Comparison of ENCODE assay signal across 8 mouse cellular contexts in genomic region chr14:34616821-34617220, GRCm38 (mm10). TPM values are rescaled to one million over a fixed set of nuclear protein-coding genes. Genes with fewer than 3 reads are reported as not detected.
DNase-seq lines count a peak whose midpoint lies in the region; ATAC-seq and TF ChIP-seq lines count a peak whose summit lies in the region.

No protein-coding gene starts in this region.

- in situ Hi-C loops in Patski (cut with MboI; ENCODE audit: low pct_unique_long_range_greater_than_20kb) = no loop called here

- H3K36me3 ChIP-seq in hindbrain, embryonic 14.5 days (replicated peaks; ENCODE audit: control insufficient read depth, insufficient read depth) = no peaks in the 10 kb centered on the region

- peak; percentile 94 for TF ChIP-seq CTCF in Patski (IDR thresholded peaks at IDR 0.05)

- no peak overlapping the region for H3K27ac ChIP-seq in hindbrain, embryonic 14.5 days

- ATAC-seq in Patski = peak; percentile 91
- ATAC-seq in hindbrain, embryonic 14.5 days (ENCODE audit: low FRiP score) = peak; percentile 79

- no peak for DNase-seq in Patski (ENCODE audit: low read depth, low spot score)
- peak; percentile 93 to 94 for DNase-seq in cerebellum, postnatal 10 days
- peak; percentile 71 to 77 for DNase-seq in frontal cortex, postnatal 25 days (ENCODE audit: low spot score in 2 of 2)
- peak; percentile 89 for DNase-seq in hindbrain, embryonic 14.5 days (ENCODE audit: low spot score)
- DNase-seq in layer of hippocampus, postnatal 14 days (ENCODE audit: low spot score in 2 of 2) = peak; percentile 74 to 87
- peak; percentile 88 for DNase-seq in lung, postnatal 14 days
- DNase-seq in retina, embryonic 14.5 days (ENCODE audit: low spot score) = peak; percentile 95
- peak; percentile 93 for DNase-seq in thymus, postnatal 25 days

- CTCF ChIA-PET in Patski (lab: Charles Lee) = interaction anchor here (0.7 to 3.5 kb wide), 8 partner anchors 13 to 161 kb away, joined by 3 to 25 read pairs (median 6); no protein-coding TSS in a partner anchor

- H3K4me2 ChIP-seq in hindbrain, embryonic 14.5 days (replicated peaks) = no peak overlapping the region

- H3K9me3 ChIP-seq in hindbrain, embryonic 14.5 days (ENCODE audit: control insufficient read depth, low read length) = no peaks in the 10 kb centered on the region

- H3K4me3 ChIP-seq in hindbrain, embryonic 14.5 days (replicated peaks; ENCODE audit: low read length) = no peak overlapping the region

- WGBS in hindbrain, embryonic 14.5 days = 3% methylated on average over 8 of the region's 8 CpGs

- no peaks in the 10 kb centered on the region for H3K27me3 ChIP-seq in Patski
- peaks cover 16% of the 10 kb centered on the region; the same call in 1 of the 2 replicates for H3K27me3 ChIP-seq in hindbrain, embryonic 14.5 days (ENCODE audit: control insufficient read depth, insufficient read depth, low read length)

- H3K9ac ChIP-seq in hindbrain, embryonic 14.5 days = no peak overlapping the region

- POLR2A ChIA-PET in Patski (lab: Charles Lee) = no interaction called here

- no peaks in the 10 kb centered on the region for H3K4me1 ChIP-seq in hindbrain, embryonic 14.5 days (replicated peaks; ENCODE audit: control insufficient read depth, insufficient read depth, low read length)

RNA-seq across cellular contexts. Expression of gene Opn4, which starts 16.9 kb away (rescaled TPM):
- polyA plus RNA-seq in Patski (2021) = not detected
- polyA plus RNA-seq in hindbrain, embryonic 14.5 days (2014; fragmentation: Nextera tagmentation; extraction: Ambion mirVana) = not detected in 2 replicates
- total RNA-seq in layer of hippocampus, postnatal 14 days (2021) = not detected

RNA-seq across cellular contexts. Expression of gene Ldb3, which starts 28.3 kb away (rescaled TPM):
- polyA plus RNA-seq in Patski (2021) = 0.46 TPM
- 0.68 and 0.76 TPM in 2 replicates for polyA plus RNA-seq in hindbrain, embryonic 14.5 days (2014; fragmentation: Nextera tagmentation; extraction: Ambion mirVana)
- total RNA-seq in layer of hippocampus, postnatal 14 days (2021) = 1 to 10 TPM; 2.7 to 2.8 TPM

RNA-seq across cellular contexts. Expression of gene Wapl, which starts 56.9 kb away (rescaled TPM):
- 66.3 TPM for polyA plus RNA-seq in Patski (2021)
- 16.5 and 16.8 TPM in 2 replicates for polyA plus RNA-seq in hindbrain, embryonic 14.5 days (2014; fragmentation: Nextera tagmentation; extraction: Ambion mirVana)
- 10 to 100 TPM; 46.1 to 47.0 TPM for total RNA-seq in layer of hippocampus, postnatal 14 days (2021)
